Mouse (Mus musculus) heart, postnatal 0 days (tissue): ENCODE measurements around the gene Ralgapb. TPM values are rescaled to one million over a fixed set of nuclear protein-coding genes. Genes with fewer than 3 reads are reported as not detected.

Experiments used
- ATAC-seq: fragments of 200-750 bp; cut with Nextera tagmentation; 2 replicates; pipeline ENCODE4 v1.8.0; 2017; ENCODE audit warnings: low read depth, moderate number of reproducible peaks, moderate library complexity; ENCODE audit not compliant: insufficient read depth
- DNase-seq: peaks from one replicate; pipeline ENCODE4 v3.0.0-alpha.2; 2016; ENCODE audit warnings: low spot score
- H3K27ac ChIP-seq: fragments of 300-500 bp; sonication (generic); 2 replicates; pipeline ENCODE4 v1.5.1; 2014; ENCODE audit warnings: low read depth, mild to moderate bottlenecking
- H3K27me3 ChIP-seq: fragments of 300-500 bp; sonication (generic); 2 replicates; pipeline ENCODE4 v1.6.1; 2014; ENCODE audit warnings: low read length, mixed read lengths; ENCODE audit not compliant: control insufficient read depth, insufficient read depth
- H3K36me3 ChIP-seq: fragments of 300-500 bp; sonication (generic); replicated peaks from 2 replicates; pipeline ENCODE4 v1.6.1; 2014; ENCODE audit warnings: low read length, mixed read lengths; ENCODE audit not compliant: control insufficient read depth, insufficient read depth
- H3K4me1 ChIP-seq: fragments of 300-500 bp; sonication (generic); 2 replicates; pipeline ENCODE4 v1.6.1; 2014; ENCODE audit warnings: antibody characterized with exemption; ENCODE audit not compliant: control insufficient read depth, insufficient read depth
- H3K4me2 ChIP-seq: fragments of 300-500 bp; sonication (generic); 2 replicates; pipeline ENCODE4 v1.6.1; 2014; ENCODE audit warnings: low read depth, mild to moderate bottlenecking, low read length, moderate library complexity
- H3K4me3 ChIP-seq: fragments of 300-500 bp; sonication (generic); 2 replicates; pipeline ENCODE4 v1.5.1; 2014; ENCODE audit warnings: low read depth, low read length
- H3K9ac ChIP-seq: fragments of 300-500 bp; sonication (generic); replicated peaks from 2 replicates; pipeline ENCODE4 v1.6.1; 2014; ENCODE audit warnings: low read depth, low read length, mixed read lengths
- H3K9me3 ChIP-seq: fragments of 300-500 bp; sonication (generic); replicated peaks from 2 replicates; pipeline ENCODE4 v1.6.1; 2016; ENCODE audit warnings: low read length; ENCODE audit not compliant: control insufficient read depth
- CTCF ChIP-seq: IDR thresholded peaks from 2 replicates; pipeline ENCODE4 v1.5.1; 2016; ENCODE audit warnings: antibody characterized with exemption, control low read depth, low read depth
- EP300 ChIP-seq: IDR thresholded peaks from 2 replicates; pipeline ENCODE4 v1.6.1; 2016; ENCODE audit warnings: antibody characterized with exemption, low read depth
- WGBS: fragments of 180-500 bp; shearing (Covaris S2); extraction: QIAGEN DNeasy Blood & Tissue Kit; methylation state at CpG from one replicate; pipeline ENCODE4 v1.1.7; 2014; 5-methylcytosine and 5-hydroxymethylcytosine counted together
- polyA plus RNA-seq: library from polyadenylated mRNA; unstranded; fragments of >200 nt; fragmentation: Nextera tagmentation; extraction: Ambion mirVana; gene quantifications from 2 replicates; pipeline ENCODE4 v1.2.1, GENCODE M21; 2015
- total RNA-seq: library from RNA; depleted of rRNA; stranded (reverse); fragments of >200 nt; gene quantifications from 2 replicates; pipeline ENCODE4 v1.2.3, GENCODE M21; 2014; ENCODE audit warnings: low replicate concordance

Gene Ralgapb
- total and polyA plus RNA-seq, 2 experiments from 2014 or later, result 7.1 to 22.9 TPM

DNA sequence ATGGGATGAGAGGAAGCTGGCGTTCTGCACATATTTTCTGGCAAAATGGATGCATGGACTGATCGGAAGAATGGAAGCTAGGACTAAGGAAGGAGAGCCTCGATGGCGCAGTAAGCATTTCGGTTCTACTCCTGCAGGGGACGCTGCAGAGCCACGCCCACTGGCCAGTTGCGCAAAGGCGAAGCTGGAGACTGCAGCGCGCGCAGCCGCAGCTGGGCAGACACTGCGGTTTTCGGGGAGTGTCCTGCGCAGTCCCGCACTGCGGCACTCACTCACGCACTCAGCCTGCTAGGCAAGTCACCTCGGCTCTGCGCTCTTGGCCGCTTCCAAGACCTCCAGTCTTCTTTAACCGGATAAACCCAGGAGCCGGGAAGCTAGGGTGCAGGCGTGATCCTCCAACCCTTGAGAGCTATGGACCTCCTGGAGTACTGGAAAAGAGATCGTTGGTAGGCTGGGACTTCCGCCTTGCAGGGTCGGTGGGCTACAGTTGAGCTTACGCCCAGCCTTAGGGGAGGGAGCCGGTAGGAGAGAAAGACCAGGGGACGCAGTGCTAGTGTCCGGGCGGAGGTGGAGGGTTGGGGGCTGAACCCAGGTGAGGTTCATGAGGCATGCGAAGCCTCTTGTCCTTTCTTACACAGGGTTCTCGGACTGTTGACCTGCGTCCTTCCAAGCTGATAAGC is 34.1 kb upstream of the Ralgapb start, which contains the start of gene Snhg11:
Gene Snhg11 (plus strand): TSS at position 196 of the 680 bp plus-strand sequence.
- ATAC-seq, result no peak
- TF ChIP-seq CTCF (no peak), EP300 (no peak)
- H3K9me3 ChIP-seq, result no peaks in the 10 kb centered on the region
- peak within 1 kb of the TSS; percentile 23; the same call in 1 of the 2 replicates for H3K4me3 ChIP-seq
- peak within 1 kb of the TSS; percentile 36 for H3K4me2 ChIP-seq
- no peak within 1 kb of the TSS for H3K9ac ChIP-seq
- peaks cover 41% of the 10 kb centered on the region for H3K27me3 ChIP-seq
- 2% methylated on average over 36 of the region's 36 CpGs for whole genome bisulfite sequencing
- no peak within 1 kb of the TSS for H3K27ac ChIP-seq
- no peaks in the 10 kb centered on the region for H3K4me1 ChIP-seq
- no peaks in the 10 kb centered on the region for H3K36me3 ChIP-seq
- no peak for DNase-seq

DNA sequence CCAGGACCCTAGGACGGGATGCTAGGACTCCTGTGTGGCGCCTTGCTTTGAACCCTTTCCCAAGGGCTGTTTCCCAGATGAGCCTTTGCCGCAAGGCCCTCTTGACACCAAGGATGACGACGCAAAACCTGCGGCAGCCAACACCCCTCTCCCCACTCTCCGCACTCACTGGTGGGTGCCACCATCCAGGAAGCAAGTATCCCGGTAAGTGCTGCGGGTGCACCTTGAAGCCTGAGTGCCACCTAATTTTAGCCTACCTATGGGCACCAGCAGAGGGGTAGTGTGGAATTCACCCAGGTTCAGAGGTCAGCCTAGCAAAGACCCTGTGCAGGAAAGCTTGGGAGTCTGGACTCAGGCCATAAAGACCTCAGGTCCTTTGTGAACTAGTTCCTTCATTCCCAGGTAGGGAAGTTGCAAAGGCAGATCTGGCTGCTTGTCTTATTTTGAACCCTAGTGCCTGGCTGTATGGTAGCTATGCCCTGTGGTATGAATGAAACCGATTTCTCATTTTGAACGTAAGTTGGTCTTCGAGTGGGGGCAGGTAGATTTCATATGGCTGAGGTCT is 33.4 kb upstream of the Ralgapb start:
- ATAC-seq, result no peak
- Histone ChIP-seq H3K9ac (no peak overlapping the region), H3K4me2 (no peak overlapping the region), H3K27me3 (peaks cover 41% of the 10 kb centered on the region), H3K9me3 (no peaks in the 10 kb centered on the region), H3K4me3 (no peak overlapping the region), H3K4me1 (no peaks in the 10 kb centered on the region), H3K36me3 (no peaks in the 10 kb centered on the region), H3K27ac (no peak overlapping the region)
- TF ChIP-seq EP300, result no peak
- TF ChIP-seq CTCF, result no peak
- WGBS, result 26% methylated on average over 12 of the region's 12 CpGs
- no peak for DNase-seq

DNA sequence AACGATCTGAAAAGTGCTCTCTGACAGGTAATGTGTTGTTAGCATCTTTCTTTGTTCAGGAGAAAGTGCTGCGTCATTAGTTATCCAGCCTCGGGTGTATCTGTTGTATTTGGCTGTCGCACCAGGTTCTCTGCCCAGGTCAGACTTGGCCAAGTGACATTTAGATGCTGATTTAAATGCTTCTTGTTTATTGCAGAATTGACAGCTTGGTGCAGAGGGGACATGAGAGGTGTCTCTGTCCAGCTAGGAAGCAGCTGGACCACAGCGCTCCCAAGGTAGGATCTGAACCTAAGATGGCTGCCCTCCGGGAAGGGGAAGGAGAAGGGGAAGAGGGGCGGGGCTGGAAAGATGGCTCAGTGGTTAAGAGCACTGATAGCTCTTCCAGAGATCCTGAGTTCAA is 32.9 kb upstream of the Ralgapb start:
- TF ChIP-seq EP300 (no peak), CTCF (no peak)
- H3K36me3 ChIP-seq, result no peaks in the 10 kb centered on the region
- H3K4me3 ChIP-seq, result no peak overlapping the region
- no peaks in the 10 kb centered on the region for H3K4me1 ChIP-seq
- no peak overlapping the region for H3K4me2 ChIP-seq
- no peaks in the 10 kb centered on the region for H3K9me3 ChIP-seq
- ATAC-seq (no peak), DNase-seq (no peak)
- peaks cover 41% of the 10 kb centered on the region for H3K27me3 ChIP-seq
- H3K9ac ChIP-seq, result no peak overlapping the region
- no peak overlapping the region for H3K27ac ChIP-seq
- WGBS, result 58% methylated on average over 7 of the region's 7 CpGs

DNA sequence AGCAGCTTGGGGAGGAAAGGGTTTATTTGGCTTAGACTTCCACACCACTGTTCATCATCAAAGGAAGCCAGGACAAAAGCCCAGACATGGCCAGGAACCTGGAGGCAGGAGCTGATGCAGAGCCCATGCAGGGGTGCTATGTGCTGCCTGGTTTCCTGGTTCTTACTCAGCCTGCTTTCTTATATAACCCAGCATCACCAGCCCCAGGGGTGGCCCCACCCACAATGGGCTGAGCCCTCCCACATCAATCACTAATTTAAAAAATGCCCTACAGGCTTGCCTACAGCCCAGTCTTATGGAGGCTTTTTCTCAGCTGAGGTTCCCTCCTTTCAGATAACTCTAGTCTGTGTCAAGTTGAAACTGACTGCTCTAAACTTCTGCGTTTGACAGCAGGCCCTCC is 31.8 kb upstream of the Ralgapb start:
- WGBS, result 73% methylated on average over 1 of the region's 1 CpGs
- TF ChIP-seq EP300, result no peak
- TF ChIP-seq CTCF, result no peak
- Histone ChIP-seq H3K27ac (no peak overlapping the region), H3K4me2 (no peak overlapping the region), H3K9me3 (no peaks in the 10 kb centered on the region), H3K4me3 (no peak overlapping the region), H3K9ac (no peak overlapping the region), H3K4me1 (no peaks in the 10 kb centered on the region), H3K36me3 (no peaks in the 10 kb centered on the region), H3K27me3 (peaks cover 41% of the 10 kb centered on the region)
- no peak for ATAC-seq
- DNase-seq, result no peak

DNA sequence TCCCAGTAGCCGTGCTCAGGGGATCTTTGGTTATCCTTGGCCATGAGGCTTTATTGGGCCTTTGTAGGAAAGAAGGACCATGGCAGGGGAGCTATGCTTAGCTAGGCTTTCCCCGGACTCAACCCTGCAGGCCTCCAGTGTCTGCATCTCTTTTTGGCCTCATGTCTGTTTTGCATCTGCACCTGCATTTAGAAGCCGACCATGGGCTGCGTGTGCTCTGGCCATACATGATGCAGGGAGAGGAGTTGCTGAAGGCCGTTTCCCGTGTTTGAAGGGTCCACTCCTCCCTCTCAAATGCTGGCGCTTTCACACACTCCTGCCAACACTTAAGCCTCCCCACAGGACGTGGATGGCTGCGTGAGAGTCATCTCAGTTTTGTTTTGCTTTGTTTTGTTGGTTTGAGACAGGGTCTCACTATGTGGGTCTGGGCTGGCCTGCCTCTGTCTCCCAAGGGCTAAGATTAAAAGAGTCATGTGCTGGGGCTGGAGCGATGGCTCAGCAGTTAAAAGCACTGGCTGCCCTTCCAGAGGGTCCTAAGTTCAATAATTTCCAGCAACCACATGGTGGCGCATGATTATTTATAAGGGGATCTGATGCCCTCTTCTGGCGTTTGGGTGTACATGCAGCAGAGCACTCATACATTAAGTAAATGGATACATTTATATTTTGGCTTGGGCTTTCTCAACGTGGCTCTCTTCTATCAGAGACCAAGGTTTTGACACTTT is 30.1 kb upstream of the Ralgapb start:
- Histone ChIP-seq H3K9ac (no peak overlapping the region), H3K4me2 (no peak overlapping the region), H3K4me3 (no peak overlapping the region), H3K36me3 (no peaks in the 10 kb centered on the region), H3K4me1 (no peaks in the 10 kb centered on the region), H3K27me3 (peaks cover 33% of the 10 kb centered on the region), H3K27ac (no peak overlapping the region), H3K9me3 (no peaks in the 10 kb centered on the region)
- ATAC-seq, result no peak
- peak; percentile 81 for DNase-seq
- WGBS, result 40% methylated on average over 13 of the region's 13 CpGs
- TF ChIP-seq CTCF (peak; percentile 99), EP300 (no peak)
